Mouse (Mus musculus): Measurements from ENCODE around the gene Igf1r.

Gene Igf1r

GRCm38 (mm10) chr7:68006496-68006895 is 53.9 kb downstream of the Igf1r start:
- DNase-seq (ENCODE audit: low read depth, low spot score): no peak

GRCm38 (mm10) chr7:68009635-68010034 is 57.0 kb downstream of the Igf1r start:
- peak; percentile 8 for DNase-seq (ENCODE audit: low read depth, low spot score)

GRCm38 (mm10) chr7:68010168-68010567 is 57.5 kb downstream of the Igf1r start:
- no peak for DNase-seq (ENCODE audit: low read depth, low spot score)

GRCm38 (mm10) chr7:68010802-68011201 is 58.2 kb downstream of the Igf1r start:
- DNase-seq (ENCODE audit: low read depth, low spot score): no peak

- DNase-seq (ENCODE audit: low read depth, low spot score): no peak
Measured at GRCm38 (mm10) chr7:68011385-68012122, 58.9 kb downstream of the Igf1r start.

GRCm38 (mm10) chr7:68012123-68012474 is 59.5 kb downstream of the Igf1r start:
- peak; percentile 22 for DNase-seq (ENCODE audit: low read depth, low spot score)

GRCm38 (mm10) chr7:68014495-68014894 is 61.9 kb downstream of the Igf1r start:
- DNase-seq (ENCODE audit: low read depth, low spot score): peak; percentile 73

- DNase-seq (ENCODE audit: low read depth, low spot score): no peak
Measured at GRCm38 (mm10) chr7:68015404-68015803, 62.8 kb downstream of the Igf1r start.

- no peak for DNase-seq (ENCODE audit: low read depth, low spot score)
Measured at GRCm38 (mm10) chr7:68018038-68018437, 65.4 kb downstream of the Igf1r start.

- no peak for DNase-seq (ENCODE audit: low read depth, low spot score)
Measured at GRCm38 (mm10) chr7:68020556-68020955, 67.9 kb downstream of the Igf1r start.

- no peak for DNase-seq (ENCODE audit: low read depth, low spot score)
Measured at GRCm38 (mm10) chr7:68021741-68022140, 69.1 kb downstream of the Igf1r start.

GRCm38 (mm10) chr7:68022188-68022587 is 69.6 kb downstream of the Igf1r start:
- no peak for DNase-seq (ENCODE audit: low read depth, low spot score)

GRCm38 (mm10) chr7:68023882-68024281 is 71.3 kb downstream of the Igf1r start:
- DNase-seq (ENCODE audit: low read depth, low spot score): no peak

GRCm38 (mm10) chr7:68024625-68025024 is 72.0 kb downstream of the Igf1r start:
- no peak for DNase-seq (ENCODE audit: low read depth, low spot score)

GRCm38 (mm10) chr7:68025396-68025795 is 72.8 kb downstream of the Igf1r start:
- DNase-seq (ENCODE audit: low read depth, low spot score): no peak

- DNase-seq (ENCODE audit: low read depth, low spot score): no peak
Measured at GRCm38 (mm10) chr7:68026076-68026475, 73.4 kb downstream of the Igf1r start.

GRCm38 (mm10) chr7:68028167-68028566 is 75.5 kb downstream of the Igf1r start:
- no peak for DNase-seq (ENCODE audit: low read depth, low spot score)

- DNase-seq (ENCODE audit: low read depth, low spot score): no peak
Measured at GRCm38 (mm10) chr7:68030846-68031245, 78.2 kb downstream of the Igf1r start.

- no peak for DNase-seq (ENCODE audit: low read depth, low spot score)
Measured at GRCm38 (mm10) chr7:68036527-68036926, 83.9 kb downstream of the Igf1r start.

- no peak for DNase-seq (ENCODE audit: low read depth, low spot score)
Measured at GRCm38 (mm10) chr7:68038846-68039245, 86.2 kb downstream of the Igf1r start.

GRCm38 (mm10) chr7:68039550-68039949 is 86.9 kb downstream of the Igf1r start:
- DNase-seq (ENCODE audit: low read depth, low spot score): no peak

GRCm38 (mm10) chr7:68044621-68045020 is 92.0 kb downstream of the Igf1r start:
- DNase-seq (ENCODE audit: low read depth, low spot score): no peak

- DNase-seq (ENCODE audit: low read depth, low spot score): no peak
Measured at GRCm38 (mm10) chr7:68047152-68047551, 94.5 kb downstream of the Igf1r start.

GRCm38 (mm10) chr7:68048532-68048931 is 95.9 kb downstream of the Igf1r start:
- no peak for DNase-seq (ENCODE audit: low read depth, low spot score)

Measured in ZHBTc4 (cell line).